Mouse (Mus musculus) liver, embryonic 14.5 days (tissue): ENCODE measurements around the gene Hpca.

ENCODE experiments used
- CTCF ChIP-seq: IDR thresholded peaks from 2 replicates; pipeline ENCODE4 v1.5.1; 2016; ENCODE audit warnings: antibody characterized with exemption, low read depth, control low read depth
- EP300 ChIP-seq: IDR thresholded peaks from 2 replicates; pipeline ENCODE4 v1.6.1; 2016; ENCODE audit warnings: antibody characterized with exemption, low read depth

DNA sequence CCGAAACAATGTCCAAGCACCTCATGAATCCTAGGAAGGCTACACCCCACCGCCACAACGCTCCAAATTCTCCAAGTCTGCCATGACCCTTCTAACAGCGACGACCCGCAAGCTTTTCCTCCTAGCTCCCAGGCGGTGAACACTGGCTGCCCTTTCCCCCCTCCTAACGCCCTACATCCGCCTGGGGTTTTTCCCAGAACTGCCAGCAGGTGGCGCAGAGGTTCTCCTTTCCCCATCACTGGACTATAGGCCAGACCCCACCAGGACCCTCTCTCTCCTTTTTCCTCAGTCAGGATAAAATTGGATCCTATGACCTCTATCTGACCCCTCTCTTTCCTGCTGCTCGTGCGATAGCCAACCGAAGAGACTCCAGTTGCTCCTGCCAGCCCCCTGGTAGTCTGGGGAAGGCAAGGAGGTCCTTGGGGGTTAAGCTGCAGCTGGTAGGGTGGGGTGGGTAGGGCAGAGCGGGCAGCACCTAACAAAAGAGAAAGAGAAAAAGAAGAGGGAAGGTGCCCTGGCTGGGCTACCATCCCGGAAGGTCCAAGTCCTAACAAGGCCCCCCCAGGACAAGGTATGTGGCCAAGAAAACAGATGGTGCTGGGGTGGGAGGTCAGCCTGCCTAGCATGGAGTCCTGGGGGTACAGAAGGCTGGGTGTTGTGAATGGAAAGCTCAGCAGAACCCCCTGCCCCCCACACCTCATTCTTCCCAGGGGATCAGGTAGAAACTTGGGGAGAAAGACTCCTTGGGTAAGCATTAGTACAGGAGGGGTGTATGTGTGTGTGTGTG, 13.2 kb upstream of the Hpca start:
- TF ChIP-seq EP300: no peak
- peak; percentile 94 for TF ChIP-seq CTCF
